Mouse (Mus musculus) frontal cortex, postnatal 10 days (tissue): ENCODE measurements at regions not wholly inside any gene's neighbourhood (a gene's known extent, or its start where the extent isn't known, plus 50 kb on each side); places are given as distances from the start of the nearest gene placed in this dataset.

Source experiments
- DNase-seq, 2 experiments: peaks; one replicate each; pipeline ENCODE4 v3.0.0; 2022; ENCODE audit warnings: low spot score in 2 of 2, mixed read lengths in 1 of 2

GRCm38 (mm10) chr10:96371321-96371653, 234.9 kb downstream of the Gm5426 start:
- no peak for DNase-seq

GRCm38 (mm10) chr10:96372616-96373346, 236.4 kb downstream of the Gm5426 start:
- DNase-seq, result no peak

DNA sequence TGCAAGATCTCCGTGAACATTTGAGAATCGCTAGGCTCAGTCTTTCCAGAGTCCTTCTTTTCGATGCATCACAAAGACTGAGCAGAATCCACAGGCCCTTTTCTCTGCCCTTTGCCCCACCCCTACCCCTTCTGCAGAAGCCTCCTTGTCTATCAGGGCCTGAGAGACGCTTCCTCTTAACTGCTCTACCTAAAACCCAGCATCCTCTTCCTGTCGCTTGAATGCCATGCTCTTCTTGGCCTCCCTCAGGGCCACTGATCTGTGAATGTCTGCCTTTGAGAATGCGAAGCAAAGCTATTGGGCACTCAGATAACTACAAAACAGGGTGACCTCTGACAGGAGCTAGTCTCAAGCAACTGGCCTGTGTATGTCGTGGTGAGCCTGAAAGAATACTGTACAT, 237.1 kb downstream of the Gm5426 start:
- DNase-seq, result no peak

- DNase-seq, result no peak
These were observed 238.1 kb downstream of the Gm5426 start for GRCm38 (mm10) chr10:96374293-96375069.

GRCm38 (mm10) chr10:96375070-96375447, 238.7 kb downstream of the Gm5426 start:
- DNase-seq, result no peak

DNA sequence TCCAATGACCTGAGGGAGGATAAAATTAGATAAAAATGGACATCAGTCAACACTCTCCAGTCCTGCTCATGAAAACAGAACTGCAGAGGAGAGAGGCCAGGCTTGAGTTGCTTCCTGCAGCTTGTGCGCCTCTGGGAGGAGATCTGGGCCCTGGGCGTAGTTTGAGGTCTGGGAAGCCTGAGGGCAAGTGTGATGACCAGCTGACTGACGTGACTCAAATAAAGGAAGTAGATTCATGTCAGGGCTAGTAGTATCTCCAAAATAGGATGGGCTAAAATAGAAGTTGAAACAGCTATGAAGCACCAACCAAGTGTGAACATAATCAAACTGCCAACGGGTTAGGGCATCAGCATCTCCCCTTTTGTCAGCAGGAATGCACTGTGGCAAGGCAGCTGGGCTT, 239.3 kb upstream of the Btg1 start:
- DNase-seq, result no peak

DNA sequence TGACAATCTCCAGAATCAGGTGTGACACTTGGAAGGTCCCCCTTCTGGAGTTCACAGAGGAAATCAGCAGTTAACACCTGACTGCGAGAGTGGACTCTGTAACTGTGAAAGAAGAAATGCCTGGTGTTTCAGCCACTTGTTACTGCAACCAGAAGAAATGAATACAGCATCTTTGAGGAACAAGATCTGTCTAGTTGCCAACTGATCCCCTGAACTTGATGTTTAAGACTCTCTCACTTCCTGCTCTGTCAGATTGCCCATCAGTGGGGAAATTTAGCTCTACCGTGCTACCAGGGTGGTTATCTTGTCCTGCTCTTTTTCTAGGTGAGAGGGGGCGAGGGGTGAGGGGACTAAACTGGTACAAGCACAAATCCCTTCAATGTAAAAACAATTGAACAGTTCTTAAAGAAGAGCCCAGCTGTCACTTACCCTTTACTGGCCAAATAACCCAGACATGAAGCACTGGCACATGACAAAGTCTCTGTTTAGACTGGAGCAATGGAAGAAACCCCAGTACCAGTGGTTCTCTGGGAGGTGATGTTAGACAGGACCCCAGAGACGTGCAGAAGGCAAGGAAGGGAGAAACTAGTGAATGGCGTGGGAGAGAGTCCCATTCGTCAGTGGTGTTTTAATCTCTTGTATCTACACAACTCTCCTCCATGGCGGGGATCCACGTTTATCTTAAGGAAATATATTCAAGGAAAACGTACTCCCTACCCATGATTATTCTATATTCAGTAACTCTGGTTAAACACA, 237.6 kb upstream of the Btg1 start:
- DNase-seq, result no peak

GRCm38 (mm10) chr10:96381664-96382063, 235.1 kb upstream of the Btg1 start:
- DNase-seq, result no peak

GRCm38 (mm10) chr10:96391748-96392147, 225.1 kb upstream of the Btg1 start:
- DNase-seq, result no peak

DNA sequence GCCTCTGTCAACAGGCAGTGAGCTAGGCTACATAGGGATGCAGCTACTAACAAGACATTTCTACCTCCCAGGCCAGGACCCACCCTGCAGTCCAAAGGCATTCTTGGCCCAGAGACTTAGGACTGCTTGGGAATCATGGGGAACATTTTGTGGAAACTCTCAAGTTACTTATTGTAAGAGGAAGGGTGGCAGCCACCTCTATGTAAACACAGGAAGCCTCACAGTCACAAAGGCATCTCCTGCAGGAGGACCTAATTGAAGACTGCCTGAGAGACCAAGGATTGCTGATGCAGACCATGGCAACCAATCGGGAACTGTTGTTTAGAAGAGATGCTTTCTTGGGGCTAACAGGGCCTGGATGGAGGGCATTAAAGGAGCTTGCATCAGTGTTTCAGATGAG, 224.0 kb upstream of the Btg1 start:
- no peak for DNase-seq

DNA sequence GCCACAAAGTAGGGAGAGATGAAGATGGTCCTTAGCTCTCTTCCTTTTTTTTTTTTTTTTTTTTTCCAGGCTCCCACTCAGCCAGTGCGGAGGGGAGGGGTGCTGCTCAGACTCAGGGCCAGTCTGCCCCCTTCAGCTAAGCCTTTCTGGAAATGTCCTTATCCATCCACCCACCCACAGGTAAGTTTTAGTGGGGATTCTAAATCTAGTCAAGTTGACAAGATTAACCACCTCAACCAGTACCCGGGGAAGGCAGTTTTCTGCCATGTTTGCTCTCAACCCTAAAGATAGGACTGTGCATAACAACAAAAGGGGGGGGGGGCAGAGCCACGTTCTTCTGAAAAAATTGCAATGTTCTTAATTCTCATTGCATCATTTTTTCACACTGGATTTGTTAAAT, 222.6 kb upstream of the Btg1 start:
- DNase-seq, result no peak

DNA sequence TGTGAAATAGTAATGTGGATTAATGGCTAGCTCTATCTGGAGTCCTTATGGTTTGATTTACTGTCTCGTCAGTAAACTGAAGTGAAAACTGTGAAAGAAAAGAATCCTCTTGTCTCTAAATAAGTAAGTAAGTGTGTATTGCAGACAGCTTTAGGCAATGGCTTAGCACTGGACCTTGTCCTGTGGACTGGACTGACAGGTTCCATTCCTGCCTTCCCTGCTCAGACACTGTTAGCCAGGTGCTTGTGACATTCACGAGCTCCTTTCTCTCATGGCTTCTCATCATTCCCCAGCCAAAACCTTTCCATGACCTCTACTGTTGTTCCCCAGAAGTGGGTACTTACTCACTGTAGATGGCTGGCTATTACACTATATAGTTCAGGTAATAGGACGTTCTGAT, 221.8 kb upstream of the Btg1 start:
- no peak for DNase-seq

DNA sequence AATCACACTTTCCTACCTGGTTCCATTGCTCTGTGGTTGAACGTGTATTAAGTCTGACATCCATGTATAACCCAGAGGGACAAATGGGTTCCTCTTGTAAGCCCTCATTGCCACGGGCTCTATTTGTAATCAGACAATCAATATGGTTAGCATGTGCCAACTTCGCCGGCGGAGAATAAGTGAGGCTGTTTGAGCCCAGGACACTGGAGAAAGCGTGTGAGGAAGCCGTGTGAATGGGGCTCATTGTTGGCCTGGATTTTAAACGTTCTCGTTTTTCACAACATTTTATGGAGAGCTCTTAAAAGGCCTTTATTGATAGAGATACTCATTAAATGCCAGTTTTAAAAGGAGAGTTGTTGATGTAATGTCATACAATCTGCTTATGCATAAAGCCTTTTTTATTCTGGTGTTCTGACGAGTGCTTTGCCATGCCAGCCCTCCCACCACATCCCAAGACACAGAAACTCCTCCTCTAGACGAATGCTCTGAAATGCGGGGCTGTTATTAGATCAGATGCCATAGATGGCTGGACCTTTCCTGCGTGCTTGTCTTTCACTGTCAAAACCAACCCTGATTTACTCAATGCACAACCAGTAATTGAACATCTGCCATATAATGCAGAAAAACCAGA, 218.8 kb upstream of the Btg1 start:
- DNase-seq, result peak in 1 of 2 experiments; percentile 21

- peak in 1 of 2 experiments; percentile 9 for DNase-seq
These were observed 218.1 kb upstream of the Btg1 start for GRCm38 (mm10) chr10:96398562-96399288.

DNA sequence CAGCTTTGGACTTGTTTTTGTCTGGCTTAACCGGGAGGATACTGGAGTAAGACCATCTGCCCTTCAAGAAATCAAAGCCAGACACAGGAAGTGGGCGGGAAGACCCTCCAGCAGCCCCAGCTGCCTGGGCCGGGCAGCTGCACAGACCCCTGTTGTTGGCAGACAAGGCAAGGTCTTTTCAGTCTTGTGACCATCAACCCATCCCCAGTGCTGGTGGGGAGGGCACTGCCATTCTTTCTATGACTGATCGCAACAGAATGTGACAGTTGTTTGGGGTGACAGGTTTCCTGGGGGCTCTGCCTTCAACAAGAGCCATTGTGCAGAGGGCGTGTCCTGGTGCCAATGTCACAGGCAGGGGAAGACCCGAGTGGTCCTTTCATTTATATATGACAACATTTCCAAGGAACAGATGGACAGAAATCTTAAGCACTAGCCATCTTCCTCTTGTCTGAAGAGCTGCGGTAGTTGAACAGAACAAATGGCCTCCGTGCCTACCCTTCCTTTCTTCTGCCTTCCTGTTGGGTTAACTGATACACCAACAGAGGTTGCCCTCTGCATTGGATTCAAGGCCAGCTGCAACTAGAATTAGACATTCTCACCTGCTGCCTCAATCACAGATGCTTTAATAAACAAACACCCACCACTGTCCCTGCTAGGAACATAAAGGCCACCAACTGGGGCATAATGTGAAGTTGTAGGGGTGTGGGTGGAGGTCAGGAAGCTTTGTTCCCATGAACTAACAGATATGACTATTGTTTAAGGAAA, 217.0 kb upstream of the Btg1 start:
- DNase-seq, result peak; percentile 7 to 31

- no peak for DNase-seq
These were observed 216.0 kb upstream of the Btg1 start for GRCm38 (mm10) chr10:96400793-96401192.

DNA sequence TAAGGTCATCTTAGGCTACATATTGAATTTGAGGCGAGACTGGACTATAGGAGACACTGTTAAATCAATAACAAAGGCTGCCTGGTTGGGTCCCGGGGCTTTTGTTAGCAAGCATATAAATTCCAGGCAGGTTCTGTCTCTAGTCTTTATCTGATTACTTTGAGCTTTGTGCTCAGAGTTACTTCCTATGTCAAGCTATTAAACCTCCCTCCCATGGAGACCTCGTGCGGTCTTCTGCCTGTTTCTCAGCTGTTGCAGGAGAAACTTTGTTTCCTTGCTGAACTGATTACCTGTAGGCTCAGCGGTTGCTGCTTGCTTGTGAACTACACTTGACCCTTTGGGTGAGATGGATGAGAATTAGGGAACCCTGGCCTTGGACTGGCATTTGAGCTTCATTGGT, 210.5 kb upstream of the Btg1 start:
- no peak for DNase-seq

DNA sequence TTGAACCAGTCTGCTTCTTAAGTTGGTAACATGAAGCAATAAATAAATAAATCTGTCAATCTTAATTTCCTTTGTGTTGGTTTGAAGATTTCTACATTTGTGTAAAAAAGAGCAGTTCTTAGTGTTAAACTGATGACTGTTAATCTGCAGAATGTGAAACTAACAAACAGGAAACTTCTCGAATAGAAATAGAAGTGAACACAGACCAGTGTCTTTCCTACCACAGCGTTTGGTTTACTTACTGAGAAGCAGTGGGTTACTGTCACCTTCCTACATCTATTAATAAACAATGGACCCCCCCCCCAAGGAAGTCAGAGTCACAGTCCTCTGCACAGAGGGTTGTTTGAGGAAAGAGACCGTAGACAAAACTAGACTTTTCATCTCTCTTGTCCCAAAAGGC, 209.0 kb upstream of the Btg1 start:
- DNase-seq, result no peak

DNA sequence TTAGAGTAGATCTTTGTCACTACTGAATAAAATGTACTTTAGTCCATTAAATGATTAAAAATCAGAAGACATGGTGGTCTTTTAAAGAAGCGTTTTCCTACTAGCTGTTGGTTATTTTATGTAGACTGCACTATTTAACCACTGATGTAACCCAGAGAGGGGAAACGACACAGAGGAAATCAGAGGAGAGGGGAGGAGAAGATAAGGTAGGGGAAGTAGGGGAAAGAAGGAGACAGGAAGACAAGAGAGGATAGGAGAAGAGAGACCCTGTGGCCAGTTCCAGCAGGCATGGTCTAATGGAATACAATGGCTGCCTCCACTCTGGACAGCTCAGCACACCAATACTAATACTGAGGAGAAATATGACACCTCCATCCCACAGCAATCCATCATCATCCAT, 208.6 kb upstream of the Btg1 start:
- no peak for DNase-seq

GRCm38 (mm10) chr10:96410028-96410427, 206.8 kb upstream of the Btg1 start:
- DNase-seq, result no peak

DNA sequence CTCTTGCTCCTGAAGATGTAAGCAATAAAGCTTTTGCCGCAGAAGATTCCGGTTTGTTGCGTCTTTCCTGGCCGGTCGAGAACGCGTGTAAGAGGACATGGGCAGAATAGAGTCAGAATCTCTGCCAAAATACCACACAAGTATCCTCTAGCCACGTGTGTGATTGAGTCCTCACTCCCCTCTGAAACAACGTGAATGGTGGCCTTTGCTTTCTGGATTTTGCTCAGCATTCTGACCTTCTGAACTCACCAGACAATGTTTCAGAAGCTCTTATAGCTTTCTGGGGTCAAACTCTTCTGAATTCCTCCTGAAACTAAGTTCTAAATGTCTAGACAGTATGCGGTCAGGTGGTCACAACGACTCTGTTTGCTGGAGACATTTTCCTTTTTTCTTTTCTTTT, 202.0 kb upstream of the Btg1 start:
- DNase-seq, result no peak
